Mouse (Mus musculus) adrenal gland, postnatal 25 days (tissue): Measurements from ENCODE around the gene Eif4e1b. TPM values are rescaled to one million over a fixed set of nuclear protein-coding genes. Genes with fewer than 3 reads are reported as not detected.
"Not testable (repeated sequence)": the region's sequence is repeated elsewhere in the genome, so short reads cannot be mapped to it uniquely, and the experiment has no call there.

Experiments used
- DNase-seq: peaks from one replicate; pipeline ENCODE4 v3.0.0; 2021; ENCODE audit warnings: mixed read lengths
- total RNA-seq: library from RNA; stranded (reverse); gene quantifications from 2 replicates; pipeline ENCODE4 v1.2.3, GENCODE M21; 2021

Gene Eif4e1b
- total RNA-seq, 1 experiment from 2014 or later, result not detected

GRCm38 (mm10) chr13:54759496-54759895 lies 24.3 kb upstream of the Eif4e1b start:
- DNase-seq, result no peak

- no peak for DNase-seq
Observed at GRCm38 (mm10) chr13:54760164-54760795, 23.5 kb upstream of the Eif4e1b start.

- DNase-seq, result no peak
Observed at GRCm38 (mm10) chr13:54760906-54761305, 22.9 kb upstream of the Eif4e1b start.

- no peak for DNase-seq
Observed at GRCm38 (mm10) chr13:54765281-54766191, 18.3 kb upstream of the Eif4e1b start.

GRCm38 (mm10) chr13:54766192-54766768 lies 17.5 kb upstream of the Eif4e1b start, which contains the start of gene Sncb:
Gene Sncb, minus strand, starts transcription at chr13:54766595.
- DNase-seq, result peak; percentile 71

- no peak for DNase-seq
Observed at GRCm38 (mm10) chr13:54767012-54767411, 16.8 kb upstream of the Eif4e1b start.

GRCm38 (mm10) chr13:54780592-54780991 lies 3.2 kb upstream of the Eif4e1b start:
- peak; percentile 46 for DNase-seq

GRCm38 (mm10) chr13:54781086-54781485 lies 2.7 kb upstream of the Eif4e1b start:
- DNase-seq, result no peak

- DNase-seq, result no peak
Observed at GRCm38 (mm10) chr13:54783235-54783634, 563 bp upstream of the Eif4e1b start.

GRCm38 (mm10) chr13:54787591-54787990 lies 3.8 kb downstream of the Eif4e1b start:
- not testable (repeated sequence) for DNase-seq

GRCm38 (mm10) chr13:54788740-54789560 lies 5.2 kb downstream of the Eif4e1b start, which contains the start of gene Tspan17:
Gene Tspan17, plus strand, starts transcription at chr13:54789377.
- DNase-seq, result peak; percentile 98

GRCm38 (mm10) chr13:54789561-54790397 lies 6.0 kb downstream of the Eif4e1b start:
- DNase-seq, result peak; percentile 64

GRCm38 (mm10) chr13:54792259-54793230 lies 8.7 kb downstream of the Eif4e1b start:
- DNase-seq, result peak; percentile 35

- DNase-seq, result no peak
Observed at GRCm38 (mm10) chr13:54794002-54794577, 10.3 kb downstream of the Eif4e1b start.

- DNase-seq, result no peak
Observed at GRCm38 (mm10) chr13:54794843-54795242, 11.0 kb downstream of the Eif4e1b start.

- no peak for DNase-seq
Observed at GRCm38 (mm10) chr13:54797356-54797755, 13.6 kb downstream of the Eif4e1b start.

GRCm38 (mm10) chr13:54797861-54798643 lies 14.3 kb downstream of the Eif4e1b start:
- DNase-seq, result no peak

GRCm38 (mm10) chr13:54798740-54799139 lies 14.9 kb downstream of the Eif4e1b start:
- no peak for DNase-seq

- peak; percentile 72 for DNase-seq
Observed at GRCm38 (mm10) chr13:54799701-54800100, 15.9 kb downstream of the Eif4e1b start.
